Comparison of ENCODE assay signal across 16 mouse cellular contexts in genomic region chr3:27110860-27111259, GRCm38 (mm10). TPM values are rescaled to one million over a fixed set of nuclear protein-coding genes. Genes with fewer than 3 reads are reported as not detected.
A peak's percentile ranks its signal among the peaks of the same experiment; 100 is the strongest.
DNase-seq lines count a peak whose midpoint lies in the region; ATAC-seq and TF ChIP-seq lines count a peak whose summit lies in the region.
"Had no signal": no experiment of that assay in that cellular context is flagged by ENCODE, and none has a peak within 500 bp of the region (broad histone marks: within the 10 kb centered on the region; RNA-seq: fewer than 3 reads in every experiment).

No protein-coding gene starts in this region.

- H3K4me2 ChIP-seq in intestine, postnatal 0 days (replicated peaks; ENCODE audit: low read depth) = no peak overlapping the region
- no peak overlapping the region for H3K4me2 ChIP-seq in intestine, embryonic 16.5 days (ENCODE audit: low read depth, low read length)
- no peak overlapping the region for H3K4me2 ChIP-seq in midbrain, embryonic 14.5 days (ENCODE audit: low read length)
- no peak overlapping the region for H3K4me2 ChIP-seq in midbrain, embryonic 15.5 days
- no peak overlapping the region for H3K4me2 ChIP-seq in stomach, postnatal 0 days (replicated peaks; ENCODE audit: low read depth)
- H3K4me2 ChIP-seq: embryonic facial prominence, embryonic 13.5 days; liver, embryonic 13.5 days had no signal

- no peak overlapping the region for H3K4me3 ChIP-seq in cerebellum, adult 2 months (replicated peaks; ENCODE audit: insufficient read depth, low read depth, low read length)
- H3K4me3 ChIP-seq in intestine, postnatal 0 days (ENCODE audit: low read depth, low read length) = no peak overlapping the region
- no peak overlapping the region for H3K4me3 ChIP-seq in intestine, embryonic 16.5 days (ENCODE audit: low read length)
- no peak overlapping the region for H3K4me3 ChIP-seq in midbrain, embryonic 14.5 days (replicated peaks; ENCODE audit: low read depth, low read length)
- no peak overlapping the region for H3K4me3 ChIP-seq in midbrain, embryonic 15.5 days
- no peak overlapping the region for H3K4me3 ChIP-seq in stomach, postnatal 0 days (ENCODE audit: low read depth, low read length)
- H3K4me3 ChIP-seq: embryonic facial prominence, embryonic 13.5 days; heart, embryonic 10.5 days; hindbrain, embryonic 10.5 days; liver, embryonic 13.5 days; megakaryocyte, embryonic 14.5 days had no signal

- H3K36me3 ChIP-seq in intestine, postnatal 0 days (ENCODE audit: control insufficient read depth, insufficient read depth) = peaks cover 38% of the 10 kb centered on the region
- peaks cover 15% of the 10 kb centered on the region for H3K36me3 ChIP-seq in intestine, embryonic 16.5 days (ENCODE audit: control insufficient read depth, insufficient read depth, low read length)
- 0 out of 2 replicates have a peak, but pooled peaks cover 4% of the 10 kb centered on the region for H3K36me3 ChIP-seq in midbrain, embryonic 14.5 days (ENCODE audit: control insufficient read depth, insufficient read depth, low read length)
- H3K36me3 ChIP-seq in midbrain, embryonic 15.5 days (replicated peaks) = no peaks in the 10 kb centered on the region
- H3K36me3 ChIP-seq in stomach, postnatal 0 days (ENCODE audit: control insufficient read depth, insufficient read depth, low read length) = no peaks in the 10 kb centered on the region

- H3K27ac ChIP-seq in cerebellum, adult 2 months (ENCODE audit: insufficient read depth, low read length) = no peak overlapping the region
- no peak overlapping the region for H3K27ac ChIP-seq in intestine, postnatal 0 days (ENCODE audit: low read depth, low read length)
- no peak overlapping the region for H3K27ac ChIP-seq in intestine, embryonic 16.5 days (ENCODE audit: low read length)
- no peak overlapping the region for H3K27ac ChIP-seq in midbrain, embryonic 14.5 days (replicated peaks; ENCODE audit: low read depth, low read length)
- no peak overlapping the region for H3K27ac ChIP-seq in midbrain, embryonic 15.5 days
- H3K27ac ChIP-seq in stomach, postnatal 0 days (replicated peaks) = no peak overlapping the region
- H3K27ac ChIP-seq: embryonic facial prominence, embryonic 13.5 days; heart, embryonic 10.5 days; hindbrain, embryonic 10.5 days; liver, embryonic 13.5 days had no signal

- no peaks in the 10 kb centered on the region for H3K4me1 ChIP-seq in cerebellum, adult 2 months (ENCODE audit: control insufficient read depth, insufficient read depth, low read length)
- no peaks in the 10 kb centered on the region for H3K4me1 ChIP-seq in intestine, postnatal 0 days (replicated peaks; ENCODE audit: control insufficient read depth, insufficient read depth, low read length)
- H3K4me1 ChIP-seq in intestine, embryonic 16.5 days (ENCODE audit: control insufficient read depth, insufficient read depth, low read length) = no peaks in the 10 kb centered on the region
- no peaks in the 10 kb centered on the region for H3K4me1 ChIP-seq in midbrain, embryonic 14.5 days (ENCODE audit: control insufficient read depth, insufficient read depth, low read length)
- no peaks in the 10 kb centered on the region for H3K4me1 ChIP-seq in midbrain, embryonic 15.5 days
- H3K4me1 ChIP-seq in stomach, postnatal 0 days (replicated peaks; ENCODE audit: control insufficient read depth, insufficient read depth) = no peaks in the 10 kb centered on the region
- H3K4me1 ChIP-seq: embryonic facial prominence, embryonic 13.5 days; heart, embryonic 10.5 days; hindbrain, embryonic 10.5 days; liver, embryonic 13.5 days had no signal

- ATAC-seq in intestine, postnatal 0 days = no peak
- ATAC-seq in intestine, embryonic 16.5 days = no peak
- ATAC-seq in midbrain, embryonic 14.5 days (ENCODE audit: low FRiP score, low TSS enrichment) = no peak
- no peak for ATAC-seq in midbrain, embryonic 15.5 days (replicated peaks)
- no peak for ATAC-seq in stomach, postnatal 0 days (ENCODE audit: low FRiP score, low TSS enrichment)

- H3K9me3 ChIP-seq in intestine, postnatal 0 days (ENCODE audit: control insufficient read depth) = no peaks in the 10 kb centered on the region
- H3K9me3 ChIP-seq in intestine, embryonic 16.5 days (ENCODE audit: control insufficient read depth, low read length) = no peaks in the 10 kb centered on the region
- H3K9me3 ChIP-seq in midbrain, embryonic 14.5 days (ENCODE audit: control insufficient read depth, low read length) = no peaks in the 10 kb centered on the region
- no peaks in the 10 kb centered on the region for H3K9me3 ChIP-seq in midbrain, embryonic 15.5 days
- no peaks in the 10 kb centered on the region for H3K9me3 ChIP-seq in stomach, postnatal 0 days (ENCODE audit: control insufficient read depth, low read length)
- H3K9me3 ChIP-seq: embryonic facial prominence, embryonic 13.5 days; heart, embryonic 10.5 days; hindbrain, embryonic 10.5 days; liver, embryonic 13.5 days; megakaryocyte, embryonic 14.5 days had no signal

- TF ChIP-seq CTCF in cerebellum, adult 2 months (IDR thresholded peaks at IDR 0.05; ENCODE audit: borderline replicate concordance, insufficient read depth, low read depth, low read length) = 0 out of 2 replicates have a peak, but pooled peaks have one; percentile 22
- TF ChIP-seq CTCF in intestine, postnatal 0 days (IDR thresholded peaks at IDR 0.05; ENCODE audit: low read depth) = peak; percentile 51
- TF ChIP-seq CTCF in stomach, postnatal 0 days (IDR thresholded peaks at IDR 0.05; ENCODE audit: low read depth) = peak; percentile 63

- no peak for DNase-seq in cerebellum, adult 2 months
- DNase-seq in cerebellum, postnatal 25 days = no peak
- peak; percentile 83 for DNase-seq in midbrain, embryonic 14.5 days
- no peak for DNase-seq in stomach, postnatal 0 days (ENCODE audit: low spot score)
- no peak for DNase-seq in urinary bladder, adult 2 months (ENCODE audit: low spot score)
- DNase-seq: adrenal gland, postnatal 10 days; cerebellum, adult 11 months; liver, embryonic 13.5 days; thymus, postnatal 25 days had no signal

- H3K27me3 ChIP-seq in cerebellum, adult 2 months (ENCODE audit: control insufficient read depth, insufficient read depth, low read length) = no peaks in the 10 kb centered on the region
- no peaks in the 10 kb centered on the region for H3K27me3 ChIP-seq in intestine, postnatal 0 days (replicated peaks; ENCODE audit: control insufficient read depth, insufficient read depth, low read length)
- no peaks in the 10 kb centered on the region for H3K27me3 ChIP-seq in intestine, embryonic 16.5 days (replicated peaks; ENCODE audit: control insufficient read depth, insufficient read depth, low read length)
- H3K27me3 ChIP-seq in midbrain, embryonic 14.5 days (ENCODE audit: control insufficient read depth, insufficient read depth, low read length) = no peaks in the 10 kb centered on the region
- H3K27me3 ChIP-seq in midbrain, embryonic 15.5 days (replicated peaks) = no peaks in the 10 kb centered on the region
- no peaks in the 10 kb centered on the region for H3K27me3 ChIP-seq in stomach, postnatal 0 days (ENCODE audit: control insufficient read depth, insufficient read depth, low read length)
- H3K27me3 ChIP-seq: embryonic facial prominence, embryonic 13.5 days; liver, embryonic 13.5 days; megakaryocyte, embryonic 14.5 days had no signal

- no peak for TF ChIP-seq EP300 in stomach, postnatal 0 days (optimal IDR thresholded peaks at IDR 0.05)

- TF ChIP-seq POLR2A in cerebellum, adult 2 months (IDR thresholded peaks at IDR 0.05; ENCODE audit: borderline replicate concordance, insufficient read depth, low read length) = no peak

- no peak overlapping the region for H3K9ac ChIP-seq in intestine, postnatal 0 days (ENCODE audit: low read depth, low read length)
- no peak overlapping the region for H3K9ac ChIP-seq in intestine, embryonic 16.5 days (ENCODE audit: low read depth, low read length)
- H3K9ac ChIP-seq in midbrain, embryonic 14.5 days (replicated peaks; ENCODE audit: low read length) = no peak overlapping the region
- H3K9ac ChIP-seq in midbrain, embryonic 15.5 days = no peak overlapping the region
- no peak overlapping the region for H3K9ac ChIP-seq in stomach, postnatal 0 days (ENCODE audit: low read length)
- H3K9ac ChIP-seq: embryonic facial prominence, embryonic 13.5 days; liver, embryonic 13.5 days had no signal

RNA-seq across cellular contexts. Expression of gene Ect2, which starts 42.8 kb away (rescaled TPM):
- 0.49 and 0.65 TPM in 2 replicates for polyA plus RNA-seq in cerebellum, adult 2 months (2012; rRNA removed)
- polyA plus RNA-seq in intestine, postnatal 0 days (2015; fragmentation: Nextera tagmentation; extraction: Ambion mirVana) = 8.4 and 9.1 TPM in 2 replicates
- polyA plus RNA-seq in intestine, embryonic 16.5 days (2015; fragmentation: Nextera tagmentation; extraction: Ambion mirVana) = 38.6 and 41.7 TPM in 2 replicates
- 6.1 and 16.9 TPM in 2 replicates for polyA plus RNA-seq in midbrain, embryonic 14.5 days (2014; fragmentation: Nextera tagmentation; extraction: Ambion mirVana)
- polyA plus RNA-seq in midbrain, embryonic 15.5 days (2015; fragmentation: Nextera tagmentation; extraction: Ambion mirVana) = 7.8 and 9.6 TPM in 2 replicates
- 7.8 and 8.6 TPM in 2 replicates for polyA plus RNA-seq in stomach, postnatal 0 days (2015; fragmentation: Nextera tagmentation; extraction: Ambion mirVana)
- polyA plus RNA-seq in urinary bladder, adult 2 months (2012; rRNA removed) = 1.3 and 1.4 TPM in 2 replicates
